Mouse (Mus musculus): ENCODE data around the gene Rdh16. TPM values are rescaled to one million over a fixed set of nuclear protein-coding genes. Genes with fewer than 3 reads are reported as not detected.

Gene Rdh16
- total RNA-seq (2023) = not detected

GRCm38 (mm10) chr10:127800891-127801290, at the start of gene Rdh16:
Rdh16 (plus strand) TSS chr10:127801152.

GRCm38 (mm10) chr10:127751548-127751947, 49.4 kb upstream of the Rdh16 start, which contains the start of gene Gpr182:
Gpr182 (minus strand) TSS chr10:127751732.

GRCm38 (mm10) chr10:127759181-127760110, 41.5 kb upstream of the Rdh16 start, which contains the start of the genes Rdh1 and Rdh16f1:
Rdh1 (plus strand) TSS chr10:127759721.
Rdh16f1 (plus strand) TSS chr10:127759787.

GRCm38 (mm10) chr10:127776011-127776410, 24.9 kb upstream of the Rdh16 start, which contains the start of gene Rdh9:
Rdh9 (plus strand) TSS chr10:127776386.

GRCm38 (mm10) chr10:127849628-127850027, 48.7 kb downstream of the Rdh16 start, which contains the start of gene Rdh19:
Rdh19 (plus strand) TSS chr10:127849928.

GRCm38 (mm10) chr10:127866232-127866631, 65.3 kb downstream of the Rdh16 start, which contains the start of gene Rdh16f2:
Rdh16f2 (plus strand) TSS chr10:127866474.

GRCm38 (mm10) chr10:127888605-127889004, 87.7 kb downstream of the Rdh16 start, which contains the start of gene Rdh7:
Rdh7 (minus strand) TSS chr10:127888817.

Other genes with a start within 250 kb of the Rdh16 start
- gene Lrp1, start 180.0 kb upstream of the Rdh16 start, total RNA-seq (2023) = 9.4 TPM
- 196 TPM for gene Stat6, start 158.2 kb upstream of the Rdh16 start, total RNA-seq (2023)
- gene Nemp1, start 134.3 kb upstream of the Rdh16 start, total RNA-seq (2023) = 7.1 TPM
- 48.2 TPM for gene Nab2, start 132.6 kb upstream of the Rdh16 start, total RNA-seq (2023)
- gene Myo1a, start 96.0 kb upstream of the Rdh16 start, total RNA-seq (2023) = 0.33 TPM
- not detected for gene Tac2, start 76.7 kb upstream of the Rdh16 start, total RNA-seq (2023)
- gene Zbtb39, start 61.6 kb upstream of the Rdh16 start, total RNA-seq (2023) = 10.6 TPM
- gene Gpr182, start 49.4 kb upstream of the Rdh16 start, total RNA-seq (2023) = 0.41 TPM
- 0.18 TPM for gene Rdh1, start 41.4 kb upstream of the Rdh16 start, total RNA-seq (2023)
- not detected for gene Rdh16f1, start 41.4 kb upstream of the Rdh16 start, total RNA-seq (2023)
- 0.80 TPM for gene Rdh9, start 24.8 kb upstream of the Rdh16 start, total RNA-seq (2023)
- gene Rdh19, start 48.8 kb downstream of the Rdh16 start, total RNA-seq (2023) = not detected
- gene Rdh16f2, start 65.3 kb downstream of the Rdh16 start, total RNA-seq (2023) = not detected
- not detected for gene Rdh7, start 87.7 kb downstream of the Rdh16 start, total RNA-seq (2023)
- not detected for gene Sdr9c7, start 97.4 kb downstream of the Rdh16 start, total RNA-seq (2023)
- not detected for gene Hsd17b6, start 206.5 kb downstream of the Rdh16 start, total RNA-seq (2023)
- gene Prim1, start 214.0 kb downstream of the Rdh16 start, total RNA-seq (2023) = 13.9 TPM
- gene Naca, start 234.4 kb downstream of the Rdh16 start, total RNA-seq (2023) = 733 TPM